Mouse (Mus musculus) B cell, adult 2 months (primary cell): ENCODE results near the gene Ppp1r1a.

Source experiments
- DNase-seq, 2 experiments: peaks; one replicate each; pipeline ENCODE4 v3.0.0; 2022

Ppp1r1a gene

GRCm38 (mm10) chr15:103513621-103514031, 24.2 kb downstream of the Ppp1r1a start:
- DNase-seq: no peak

- no peak for DNase-seq
These were observed 26.2 kb downstream of the Ppp1r1a start for GRCm38 (mm10) chr15:103511652-103512051.

- DNase-seq: no peak
These were observed 28.5 kb downstream of the Ppp1r1a start for GRCm38 (mm10) chr15:103509317-103509716.

- no peak for DNase-seq
These were observed 34.1 kb downstream of the Ppp1r1a start for GRCm38 (mm10) chr15:103503660-103504059.

GRCm38 (mm10) chr15:103503251-103503600, 34.6 kb downstream of the Ppp1r1a start:
- no peak for DNase-seq

- DNase-seq: peak; percentile 48 to 52
These were observed 35.2 kb downstream of the Ppp1r1a start, which contains the start of gene Pde1b for GRCm38 (mm10) chr15:103502435-103503250. Pde1b (plus strand) TSS chr15:103503034.

GRCm38 (mm10) chr15:103501186-103501585, 36.6 kb downstream of the Ppp1r1a start:
- no peak for DNase-seq

- no peak for DNase-seq
These were observed 37.1 kb downstream of the Ppp1r1a start for GRCm38 (mm10) chr15:103500723-103501122.

GRCm38 (mm10) chr15:103498157-103498556, 39.6 kb downstream of the Ppp1r1a start:
- no peak for DNase-seq

- DNase-seq: no peak
These were observed 41.3 kb downstream of the Ppp1r1a start for GRCm38 (mm10) chr15:103496204-103497140.

GRCm38 (mm10) chr15:103488336-103488735, 49.5 kb downstream of the Ppp1r1a start:
- DNase-seq: no peak

- DNase-seq: no peak
These were observed 51.1 kb downstream of the Ppp1r1a start for GRCm38 (mm10) chr15:103486658-103487057.

GRCm38 (mm10) chr15:103485106-103485505, 52.7 kb downstream of the Ppp1r1a start:
- no peak for DNase-seq

GRCm38 (mm10) chr15:103484490-103484889, 53.3 kb downstream of the Ppp1r1a start:
- DNase-seq: no peak

- no peak for DNase-seq
These were observed 55.3 kb downstream of the Ppp1r1a start for GRCm38 (mm10) chr15:103482488-103482887.
